Mouse (Mus musculus): Measurements from ENCODE around the gene Spin2g. TPM values are rescaled to one million over a fixed set of nuclear protein-coding genes. Genes with fewer than 3 reads are reported as not detected.

The Spin2g gene
- polyA plus RNA-seq (2017; shearing (Covaris generic)), result not detected

DNA sequence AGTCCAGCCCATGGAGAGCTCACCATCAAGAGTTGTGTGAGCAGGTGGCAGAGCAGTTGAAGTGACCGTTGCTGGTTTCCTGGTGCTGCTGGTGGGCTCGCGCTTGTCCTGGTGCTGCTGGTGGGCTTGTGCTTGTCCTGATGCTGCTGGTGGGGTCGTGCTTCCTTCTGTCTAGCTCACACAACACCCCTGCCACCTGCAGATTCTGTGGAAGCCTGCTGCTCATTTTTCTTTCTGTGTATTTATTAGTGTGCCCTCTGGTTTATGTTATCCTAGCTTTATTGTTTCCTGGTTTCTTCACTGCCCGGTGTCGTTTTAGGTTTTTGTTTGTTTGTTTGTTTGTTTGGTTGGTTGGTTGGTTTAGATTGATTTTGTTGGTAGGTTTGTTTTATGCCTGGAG lies at the start of gene Spin2g:
Gene Spin2g (minus strand): TSS at position 101 of the 400 bp plus-strand sequence.

Other genes with a start within 250 kb of the Spin2g start
- not detected for gene Btbd35f9, start 77.2 kb downstream of the Spin2g start, polyA plus RNA-seq (2017; shearing (Covaris generic))
- not detected for gene Btbd35f8, start 211.8 kb upstream of the Spin2g start, polyA plus RNA-seq (2017; shearing (Covaris generic))

Measured in effector memory CD4-positive, alpha-beta T cell, adult 5 months (primary cell).